Mouse (Mus musculus): Measurements from ENCODE around the gene Cacna1b. TPM values are rescaled to one million over a fixed set of nuclear protein-coding genes. Genes with fewer than 3 reads are reported as not detected.

The Cacna1b gene
- total and polyA plus RNA-seq, 2 experiments: not detected

DNA sequence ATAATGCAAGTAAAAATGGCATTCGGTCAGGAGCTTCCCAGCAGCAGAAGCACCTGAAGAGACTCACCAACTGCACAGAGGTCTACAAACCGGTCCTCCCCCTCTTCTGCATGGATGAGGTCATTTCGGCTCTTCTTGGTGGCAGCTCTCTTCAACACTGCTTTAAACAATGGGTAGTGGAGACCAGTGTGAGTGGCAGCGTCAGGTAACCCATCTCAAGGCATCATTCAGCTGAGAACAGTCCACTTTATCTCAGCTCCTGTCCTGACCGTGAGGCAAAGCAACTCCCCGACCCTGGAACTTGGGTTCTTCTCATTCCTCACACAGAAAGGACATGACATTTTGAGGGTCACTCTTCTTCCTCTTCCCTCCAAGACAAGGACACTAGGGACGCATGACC is 45.0 kb downstream of the Cacna1b start:
- 85% methylated on average over 7 of the region's 7 CpGs for WGBS

DNA sequence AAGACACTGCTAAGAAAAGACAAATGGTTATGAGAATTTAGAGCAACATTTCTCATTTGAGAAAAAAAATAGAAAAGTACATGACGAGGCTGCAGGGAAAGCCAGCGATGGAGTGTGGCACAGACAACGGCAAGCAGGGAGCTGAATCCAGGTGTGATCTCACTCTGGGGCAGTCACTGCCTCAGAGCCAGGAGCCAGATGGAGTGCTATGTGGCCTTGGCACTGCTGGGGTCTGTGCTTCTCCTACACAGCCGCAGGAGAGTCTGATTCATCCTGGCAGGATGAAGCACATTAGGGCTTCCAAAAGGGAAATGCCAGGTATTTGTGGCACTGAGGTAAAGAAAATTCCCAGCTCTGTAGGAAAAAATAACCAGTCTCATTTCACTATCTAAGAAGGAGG is 45.5 kb downstream of the Cacna1b start:
- no peaks in the 10 kb centered on the region for H3K27me3 ChIP-seq (ENCODE audit: control insufficient read depth, insufficient read depth, low read length)
- H3K36me3 ChIP-seq (ENCODE audit: control insufficient read depth, insufficient read depth, low read length): no peaks in the 10 kb centered on the region
- H3K79me2 ChIP-seq (ENCODE audit: control insufficient read depth, insufficient read depth, low read length): no peaks in the 10 kb centered on the region
- DNase-seq (ENCODE audit: extremely low read depth, low read depth, low spot score): no peak
- no peak overlapping the region for H3K27ac ChIP-seq (replicated peaks; ENCODE audit: insufficient read depth, low read depth, low read length)
- H3K4me1 ChIP-seq (ENCODE audit: control insufficient read depth, insufficient read depth, low read length): no peaks in the 10 kb centered on the region
- WGBS: 88% methylated on average over 4 of the region's 4 CpGs
- H3K4me3 ChIP-seq (ENCODE audit: insufficient read depth, low read depth, low read length): no peak overlapping the region
- TF ChIP-seq POLR2A (IDR thresholded peaks at IDR 0.05; ENCODE audit: extremely low read depth, insufficient read depth, low read length) (no peak), CTCF (IDR thresholded peaks at IDR 0.05; ENCODE audit: low read depth, low read length) (no peak)
- no peak overlapping the region for H3K9ac ChIP-seq (ENCODE audit: low read depth, low read length)

More for the DNA sequence above, 45.0 kb downstream of the Cacna1b start:
- H3K36me3 ChIP-seq (ENCODE audit: control insufficient read depth, insufficient read depth, low read length): no peaks in the 10 kb centered on the region
- TF ChIP-seq CTCF (IDR thresholded peaks at IDR 0.05; ENCODE audit: low read depth, low read length) (no peak), POLR2A (IDR thresholded peaks at IDR 0.05; ENCODE audit: extremely low read depth, insufficient read depth, low read length) (no peak)
- H3K9ac ChIP-seq (ENCODE audit: low read depth, low read length): no peak overlapping the region
- H3K4me3 ChIP-seq (ENCODE audit: insufficient read depth, low read depth, low read length): no peak overlapping the region
- no peaks in the 10 kb centered on the region for H3K79me2 ChIP-seq (ENCODE audit: control insufficient read depth, insufficient read depth, low read length)
- no peak for DNase-seq (ENCODE audit: extremely low read depth, low read depth, low spot score)
- H3K27me3 ChIP-seq (ENCODE audit: control insufficient read depth, insufficient read depth, low read length): no peaks in the 10 kb centered on the region
- H3K4me1 ChIP-seq (ENCODE audit: control insufficient read depth, insufficient read depth, low read length): no peaks in the 10 kb centered on the region
- H3K27ac ChIP-seq (replicated peaks; ENCODE audit: insufficient read depth, low read depth, low read length): no peak overlapping the region

DNA sequence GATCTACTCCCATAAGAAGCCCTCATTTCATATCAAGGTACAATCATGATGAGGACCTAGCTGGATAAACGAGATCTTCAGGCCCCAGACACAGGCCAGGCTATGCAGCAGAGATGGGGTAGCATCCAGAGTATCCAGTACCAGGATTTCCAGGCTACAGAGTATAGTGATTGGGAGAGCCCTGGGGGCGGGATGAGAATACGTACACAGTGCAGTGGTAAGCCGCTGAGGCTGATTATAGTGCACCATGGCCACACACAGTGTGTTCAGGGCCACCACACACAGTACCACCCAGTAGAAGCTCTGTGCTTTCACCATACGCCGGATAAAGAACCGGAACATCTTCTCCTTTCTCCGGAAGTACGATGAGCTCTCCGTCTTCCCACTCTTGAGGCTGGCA is 57.0 kb downstream of the Cacna1b start:
- H3K9ac ChIP-seq (ENCODE audit: low read depth, low read length): no peak overlapping the region
- WGBS: 87% methylated on average over 10 of the region's 10 CpGs
- no peak for DNase-seq (ENCODE audit: extremely low read depth, low read depth, low spot score)
- TF ChIP-seq POLR2A (IDR thresholded peaks at IDR 0.05; ENCODE audit: extremely low read depth, insufficient read depth, low read length): no peak
- no peak for TF ChIP-seq CTCF (IDR thresholded peaks at IDR 0.05; ENCODE audit: low read depth, low read length)
- no peaks in the 10 kb centered on the region for H3K27me3 ChIP-seq (ENCODE audit: control insufficient read depth, insufficient read depth, low read length)
- no peak overlapping the region for H3K4me3 ChIP-seq (ENCODE audit: insufficient read depth, low read depth, low read length)
- no peaks in the 10 kb centered on the region for H3K36me3 ChIP-seq (ENCODE audit: control insufficient read depth, insufficient read depth, low read length)
- H3K4me1 ChIP-seq (ENCODE audit: control insufficient read depth, insufficient read depth, low read length): no peaks in the 10 kb centered on the region
- no peak overlapping the region for H3K27ac ChIP-seq (replicated peaks; ENCODE audit: insufficient read depth, low read depth, low read length)
- H3K79me2 ChIP-seq (ENCODE audit: control insufficient read depth, insufficient read depth, low read length): no peaks in the 10 kb centered on the region

DNA sequence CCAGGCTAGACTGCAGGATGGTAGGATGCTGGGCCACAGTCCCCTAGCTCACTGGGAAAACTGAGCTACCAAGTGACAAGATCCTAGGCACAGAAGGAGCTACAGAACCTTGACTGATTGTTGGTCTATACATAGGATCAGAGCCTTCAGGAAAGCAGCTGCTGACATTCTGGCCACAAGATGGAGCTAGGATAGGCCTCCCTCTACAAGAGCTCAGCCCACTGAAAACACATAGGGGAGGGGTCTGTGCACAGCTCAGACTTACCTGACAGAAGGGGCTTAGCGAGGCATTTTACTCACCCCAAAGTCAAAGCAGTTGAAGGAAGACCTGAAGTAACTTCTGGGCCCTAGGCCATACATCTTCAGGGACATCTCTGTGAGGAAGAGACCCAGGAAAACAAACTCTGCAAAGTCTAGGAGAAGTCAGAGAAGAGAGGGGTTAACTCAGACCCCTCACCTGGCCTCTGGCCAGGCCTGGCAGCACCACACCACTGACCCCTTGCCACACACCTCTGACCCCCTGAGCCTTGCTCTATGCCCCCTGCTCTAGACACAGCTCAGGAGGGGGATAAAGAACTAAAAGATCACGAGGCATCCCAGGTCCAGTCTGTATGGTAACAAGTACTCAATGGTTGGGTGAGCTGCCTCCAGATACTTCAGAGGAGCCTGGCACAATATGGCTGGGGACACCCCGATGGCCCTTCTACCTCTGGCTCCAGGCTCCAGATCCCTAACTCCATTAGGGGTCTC is 60.6 kb downstream of the Cacna1b start:
- no peaks in the 10 kb centered on the region for H3K79me2 ChIP-seq (ENCODE audit: control insufficient read depth, insufficient read depth, low read length)
- no peak overlapping the region for H3K4me3 ChIP-seq (ENCODE audit: insufficient read depth, low read depth, low read length)
- no peaks in the 10 kb centered on the region for H3K36me3 ChIP-seq (ENCODE audit: control insufficient read depth, insufficient read depth, low read length)
- H3K27ac ChIP-seq (replicated peaks; ENCODE audit: insufficient read depth, low read depth, low read length): no peak overlapping the region
- TF ChIP-seq CTCF (IDR thresholded peaks at IDR 0.05; ENCODE audit: low read depth, low read length) (no peak), POLR2A (IDR thresholded peaks at IDR 0.05; ENCODE audit: extremely low read depth, insufficient read depth, low read length) (no peak)
- no peaks in the 10 kb centered on the region for H3K4me1 ChIP-seq (ENCODE audit: control insufficient read depth, insufficient read depth, low read length)
- WGBS: 79% methylated on average over 3 of the region's 3 CpGs
- DNase-seq (ENCODE audit: extremely low read depth, low read depth, low spot score): no peak
- no peak overlapping the region for H3K9ac ChIP-seq (ENCODE audit: low read depth, low read length)
- no peaks in the 10 kb centered on the region for H3K27me3 ChIP-seq (ENCODE audit: control insufficient read depth, insufficient read depth, low read length)

DNA sequence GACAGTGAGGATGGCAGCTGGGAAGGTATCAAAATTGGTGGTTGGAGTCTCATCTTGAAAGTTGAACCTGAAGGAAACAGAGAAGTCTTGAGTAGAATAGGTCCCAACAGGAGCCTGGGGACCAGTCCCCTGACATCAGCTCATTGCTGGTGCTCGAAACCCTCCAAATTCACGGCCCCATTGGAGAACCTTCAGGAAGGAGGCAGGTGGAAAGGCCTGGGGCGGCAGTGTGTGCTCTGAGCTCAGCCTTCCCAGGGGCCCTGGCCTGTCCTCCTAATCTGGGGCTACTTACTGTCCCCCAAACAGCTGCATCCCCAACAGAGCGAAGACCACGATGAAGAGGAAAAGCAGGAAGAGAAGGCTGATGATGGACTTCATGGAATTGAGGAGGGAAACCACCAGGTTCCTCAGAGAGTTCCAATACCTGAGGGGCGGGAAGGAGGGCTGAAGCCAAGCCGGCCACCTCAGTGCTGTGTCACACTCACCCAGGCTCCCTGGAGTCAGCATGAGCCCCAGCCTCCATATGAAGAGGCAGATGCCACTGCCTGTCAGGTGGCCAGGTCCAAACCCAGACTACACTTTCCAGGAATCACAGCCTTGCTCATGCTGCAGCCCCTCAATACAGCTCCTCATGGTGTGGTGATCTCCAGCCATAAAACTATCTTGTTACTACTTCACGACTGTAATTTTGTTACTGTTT is 65.5 kb downstream of the Cacna1b start:
- Histone ChIP-seq H3K4me3 (ENCODE audit: insufficient read depth, low read depth, low read length) (no peak overlapping the region), H3K36me3 (ENCODE audit: control insufficient read depth, insufficient read depth, low read length) (no peaks in the 10 kb centered on the region), H3K9ac (ENCODE audit: low read depth, low read length) (no peak overlapping the region), H3K79me2 (ENCODE audit: control insufficient read depth, insufficient read depth, low read length) (no peaks in the 10 kb centered on the region), H3K27me3 (ENCODE audit: control insufficient read depth, insufficient read depth, low read length) (no peaks in the 10 kb centered on the region), H3K4me1 (ENCODE audit: control insufficient read depth, insufficient read depth, low read length) (no peaks in the 10 kb centered on the region), H3K27ac (replicated peaks; ENCODE audit: insufficient read depth, low read depth, low read length) (no peak overlapping the region)
- WGBS: 90% methylated on average over 8 of the region's 8 CpGs
- DNase-seq (ENCODE audit: extremely low read depth, low read depth, low spot score): no peak
- no peak for TF ChIP-seq POLR2A (IDR thresholded peaks at IDR 0.05; ENCODE audit: extremely low read depth, insufficient read depth, low read length)
- TF ChIP-seq CTCF (IDR thresholded peaks at IDR 0.05; ENCODE audit: low read depth, low read length): no peak

DNA sequence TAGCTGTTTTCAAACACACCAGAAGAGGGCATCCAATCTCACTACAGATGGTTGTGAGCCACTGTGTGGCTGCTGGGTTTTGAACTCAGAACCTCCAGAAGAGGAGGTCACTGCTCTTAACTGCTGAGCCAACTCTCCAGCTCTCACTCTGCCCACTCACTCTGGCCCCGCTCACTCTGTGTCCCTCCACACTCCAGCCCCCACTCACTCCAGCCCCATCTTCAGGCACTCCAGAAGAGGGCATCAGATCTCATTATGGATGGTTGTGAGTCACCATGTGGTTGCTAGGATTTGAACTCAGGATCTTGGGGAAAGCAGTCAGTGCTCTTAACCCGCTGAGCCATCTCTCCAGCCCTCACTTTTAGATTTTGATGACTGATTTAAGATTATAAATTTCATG is 70.6 kb downstream of the Cacna1b start:
- H3K36me3 ChIP-seq (ENCODE audit: control insufficient read depth, insufficient read depth, low read length): no peaks in the 10 kb centered on the region
- no peaks in the 10 kb centered on the region for H3K4me1 ChIP-seq (ENCODE audit: control insufficient read depth, insufficient read depth, low read length)
- no peak overlapping the region for H3K27ac ChIP-seq (replicated peaks; ENCODE audit: insufficient read depth, low read depth, low read length)
- WGBS: 96% methylated on average over 2 of the region's 2 CpGs
- no peaks in the 10 kb centered on the region for H3K79me2 ChIP-seq (ENCODE audit: control insufficient read depth, insufficient read depth, low read length)
- TF ChIP-seq POLR2A (IDR thresholded peaks at IDR 0.05; ENCODE audit: extremely low read depth, insufficient read depth, low read length) (no peak), CTCF (IDR thresholded peaks at IDR 0.05; ENCODE audit: low read depth, low read length) (no peak)
- DNase-seq (ENCODE audit: extremely low read depth, low read depth, low spot score): no peak
- H3K27me3 ChIP-seq (ENCODE audit: control insufficient read depth, insufficient read depth, low read length): no peaks in the 10 kb centered on the region
- H3K9ac ChIP-seq (ENCODE audit: low read depth, low read length): no peak overlapping the region
- no peak overlapping the region for H3K4me3 ChIP-seq (ENCODE audit: insufficient read depth, low read depth, low read length)

Data from liver, adult 2 months (tissue).